Mouse (Mus musculus) olfactory bulb, adult 2 months (tissue): Measurements from ENCODE around the gene Dppa1. TPM values are rescaled to one million over a fixed set of nuclear protein-coding genes. Genes with fewer than 3 reads are reported as not detected.

ENCODE experiments used
- H3K27ac ChIP-seq: fragments of 200-500 bp; 2 replicates; pipeline ENCODE4 v1.5.1; 2012; ENCODE audit warnings: low read depth, low read length; ENCODE audit not compliant: insufficient read depth
- H3K4me1 ChIP-seq: fragments of 200-500 bp; 2 replicates; pipeline ENCODE4 v1.6.1; 2012; ENCODE audit warnings: low read length; ENCODE audit not compliant: control insufficient read depth, insufficient read depth
- H3K4me3 ChIP-seq: fragments of 200-500 bp; 2 replicates; pipeline ENCODE4 v1.5.1; 2012; ENCODE audit warnings: mild to moderate bottlenecking, low read depth, low read length, moderate library complexity; ENCODE audit not compliant: insufficient read depth
- CTCF ChIP-seq: fragments of 200-500 bp; IDR thresholded peaks from 2 replicates; pipeline ENCODE4 v1.5.1; 2012; ENCODE audit warnings: low read depth, mild to moderate bottlenecking, low read length, moderate library complexity; ENCODE audit not compliant: insufficient read depth
- POLR2A ChIP-seq: fragments of 200-500 bp; IDR thresholded peaks from 2 replicates; pipeline ENCODE4 v1.6.1; 2012; ENCODE audit warnings: mild to moderate bottlenecking, low read depth, low read length, moderate library complexity; ENCODE audit not compliant: insufficient read depth
- WGBS: fragments of 180-500 bp; shearing (Covaris S2); methylation state at CpG from one replicate; pipeline ENCODE4 v1.1.7; 2018; 5-methylcytosine and 5-hydroxymethylcytosine counted together
- polyA plus RNA-seq: library from polyadenylated mRNA; stranded (reverse); fragments of >200 nt; gene quantifications from 2 replicates; pipeline ENCODE4 v1.2.4, GENCODE M21; 2012; ENCODE audit warnings: low replicate concordance; ENCODE audit not compliant: missing spikeins, insufficient read depth, insufficient read length

Gene Dppa1
- polyA plus RNA-seq, 1 experiment: not detected

DNA sequence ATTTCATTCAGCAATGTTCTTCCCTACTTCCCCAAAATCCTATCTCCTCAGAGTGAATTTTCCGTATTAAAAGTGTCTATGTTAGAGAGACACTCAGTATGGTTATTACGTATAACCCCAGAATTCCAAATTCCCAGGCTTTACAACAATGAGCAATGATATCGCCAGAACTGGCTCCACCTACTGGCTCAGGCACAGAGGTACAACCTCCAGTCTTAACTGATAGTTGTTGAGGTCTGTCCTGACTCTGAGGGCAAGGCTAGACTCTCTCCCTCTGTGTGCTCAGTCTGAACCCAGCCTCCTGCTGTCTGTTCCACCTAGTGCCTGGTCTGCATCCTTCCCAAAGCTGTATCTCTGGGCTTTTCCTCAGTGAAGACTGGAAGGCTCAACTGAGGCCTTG is 2.6 kb upstream of the Dppa1 start:
- no peaks in the 10 kb centered on the region for H3K4me1 ChIP-seq
- no peak overlapping the region for H3K4me3 ChIP-seq
- H3K27ac ChIP-seq: no peak overlapping the region
- TF ChIP-seq CTCF (no peak), POLR2A (no peak)
- WGBS: 27% methylated on average over 3 of the region's 3 CpGs

DNA sequence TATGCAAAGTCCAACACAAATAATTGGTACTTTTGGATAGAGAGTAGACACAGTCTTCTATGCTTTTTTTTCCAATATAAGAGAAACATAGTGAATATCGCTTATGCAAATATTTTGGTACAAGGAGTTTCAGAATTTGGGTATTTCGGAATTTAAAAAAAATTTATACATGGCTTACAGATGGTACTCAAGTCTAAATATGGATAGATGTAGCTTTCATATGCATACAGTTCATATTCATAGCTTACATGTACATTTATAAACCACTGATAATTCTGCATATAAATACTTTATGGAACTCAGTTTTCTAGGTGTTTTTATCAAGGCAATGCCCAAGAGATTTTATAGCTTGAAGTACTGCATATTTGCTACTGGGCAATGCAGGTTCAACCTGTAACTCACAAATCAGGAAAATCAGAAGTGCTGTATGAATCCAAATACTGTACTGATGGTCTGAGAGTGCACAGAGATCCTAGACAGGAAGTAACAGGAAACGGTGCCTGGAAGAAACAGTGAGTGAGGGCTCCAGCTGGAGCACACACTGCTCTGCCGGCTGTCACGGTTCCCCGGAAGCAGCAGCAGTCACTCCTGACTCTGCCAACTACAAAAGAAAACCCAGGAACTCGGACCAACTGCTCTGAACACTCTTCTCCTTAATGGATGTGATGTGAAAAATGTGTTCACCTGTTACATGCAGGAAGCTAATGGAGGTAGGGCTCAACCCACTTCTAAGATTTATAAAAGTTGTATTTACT is 8.5 kb downstream of the Dppa1 start:
- 71% methylated on average over 7 of the region's 7 CpGs for WGBS
- no peaks in the 10 kb centered on the region for H3K4me1 ChIP-seq
- H3K27ac ChIP-seq: no peak overlapping the region
- TF ChIP-seq POLR2A (no peak), CTCF (no peak)
- no peak overlapping the region for H3K4me3 ChIP-seq

DNA sequence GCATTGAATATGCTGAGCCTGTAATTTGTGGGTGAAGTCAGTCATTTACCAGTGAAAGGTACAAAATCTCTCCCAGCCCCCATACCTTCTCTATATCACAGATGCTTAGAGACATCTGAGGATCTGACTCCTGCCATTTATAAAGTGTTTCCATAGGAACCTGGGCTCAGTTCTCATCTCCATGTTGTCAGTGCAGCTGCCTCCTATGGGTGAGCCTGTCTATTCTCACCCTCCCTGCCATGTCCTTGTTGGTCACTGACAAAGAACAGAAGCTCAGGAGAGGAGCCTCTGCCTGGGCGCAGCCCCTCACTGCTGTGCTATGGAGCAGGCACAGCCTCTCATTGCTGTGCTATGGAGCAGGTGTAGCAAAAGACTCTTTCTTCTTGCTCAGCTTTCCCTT is 9.1 kb downstream of the Dppa1 start:
- Histone ChIP-seq H3K4me3 (no peak overlapping the region), H3K27ac (no peak overlapping the region), H3K4me1 (no peaks in the 10 kb centered on the region)
- no peak for TF ChIP-seq POLR2A
- no peak for TF ChIP-seq CTCF
- WGBS: 91% methylated on average over 1 of the region's 1 CpGs

DNA sequence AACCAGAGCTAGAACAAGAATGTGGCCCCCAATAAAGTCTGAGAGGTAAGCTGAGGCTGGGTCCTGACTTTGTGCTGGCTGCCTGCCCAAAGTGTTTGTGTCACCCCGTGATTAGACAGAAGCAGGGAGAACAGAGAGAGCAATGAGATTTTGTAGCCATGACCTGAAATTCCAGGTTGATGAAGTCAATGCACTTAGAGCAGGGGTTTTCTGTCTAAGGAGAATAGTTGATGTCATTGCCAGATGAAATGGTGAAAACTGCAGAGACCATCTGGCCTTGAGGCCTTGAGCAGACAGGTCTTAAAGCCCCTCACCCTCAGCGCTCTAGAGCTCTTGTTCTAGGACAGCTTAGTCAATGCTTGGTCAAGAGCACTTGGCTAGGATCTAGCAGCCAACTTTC is 36.6 kb downstream of the Dppa1 start:
- WGBS: 78% methylated on average over 2 of the region's 2 CpGs
- TF ChIP-seq CTCF: no peak
- no peak for TF ChIP-seq POLR2A
- H3K27ac ChIP-seq: no peak overlapping the region
- no peaks in the 10 kb centered on the region for H3K4me1 ChIP-seq
- H3K4me3 ChIP-seq: no peak overlapping the region

DNA sequence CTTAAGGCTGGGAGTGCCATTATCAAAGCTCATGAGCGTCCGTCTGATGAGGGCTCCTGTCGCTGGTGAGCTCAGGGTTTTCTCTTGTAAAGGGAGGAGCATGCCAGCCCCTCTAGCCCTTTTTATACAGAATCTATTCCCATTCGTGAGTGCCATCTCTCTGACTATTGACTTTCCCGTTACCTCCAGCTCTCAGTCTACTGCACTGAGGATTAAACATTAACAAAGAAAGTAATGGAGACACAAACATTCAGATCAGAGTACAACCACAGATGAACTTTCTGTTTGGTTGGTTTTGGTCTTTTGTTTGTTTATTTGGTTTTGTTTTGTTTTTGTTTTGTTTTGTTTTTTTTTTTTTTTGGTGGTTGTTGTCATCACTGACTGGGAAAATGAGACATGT is 46.3 kb downstream of the Dppa1 start:
- no peak overlapping the region for H3K4me3 ChIP-seq
- H3K27ac ChIP-seq: no peak overlapping the region
- no peaks in the 10 kb centered on the region for H3K4me1 ChIP-seq
- 83% methylated on average over 5 of the region's 5 CpGs for WGBS
- TF ChIP-seq CTCF: no peak
- no peak for TF ChIP-seq POLR2A

DNA sequence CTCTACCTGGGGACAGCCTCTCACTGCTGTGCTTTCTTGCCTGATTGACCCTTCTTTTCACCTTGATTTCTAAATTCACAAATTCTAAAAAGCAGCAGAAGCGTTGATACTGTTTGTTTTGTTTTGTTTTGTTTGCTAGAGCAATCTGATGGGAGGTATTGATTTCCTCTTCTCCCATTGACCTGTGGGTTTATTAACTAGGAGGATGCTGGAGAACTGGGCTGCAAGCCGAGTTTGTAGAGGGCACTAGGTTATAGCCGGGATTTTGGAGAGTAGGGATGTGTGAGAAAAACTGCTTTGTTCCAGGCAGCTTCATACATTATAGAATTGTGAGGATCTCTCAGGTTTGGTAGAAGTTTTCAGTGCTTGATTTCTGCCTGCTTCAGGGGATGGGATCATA is 48.6 kb downstream of the Dppa1 start:
- H3K4me3 ChIP-seq: no peak overlapping the region
- no peaks in the 10 kb centered on the region for H3K4me1 ChIP-seq
- TF ChIP-seq CTCF (no peak), POLR2A (no peak)
- WGBS: 85% methylated on average over 3 of the region's 3 CpGs
- H3K27ac ChIP-seq: no peak overlapping the region

DNA sequence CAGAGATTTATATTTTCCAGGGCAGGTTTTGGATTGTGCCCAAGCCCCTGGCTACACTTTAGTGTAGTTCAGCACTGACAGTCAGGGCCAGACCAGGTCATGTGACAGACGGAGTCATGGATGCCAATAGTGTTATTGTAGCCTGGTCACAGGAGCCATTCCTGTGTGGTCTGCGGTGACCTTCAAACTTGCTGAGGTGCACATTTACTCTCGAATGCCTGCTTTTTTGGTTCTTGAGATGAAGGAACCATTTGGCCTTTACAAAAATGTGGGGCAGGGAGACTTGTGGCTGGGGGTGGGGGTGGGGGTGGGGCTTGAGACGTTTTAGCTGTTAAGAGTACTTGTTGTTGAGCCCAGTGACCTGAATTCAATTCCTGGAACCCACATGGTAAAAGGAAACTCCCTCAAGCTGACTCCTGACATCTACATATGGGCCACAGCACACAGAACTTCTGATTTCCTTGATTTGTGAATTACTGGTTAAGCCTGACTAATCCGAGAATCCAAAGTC is 50.2 kb downstream of the Dppa1 start:
- WGBS: 55% methylated on average over 5 of the region's 5 CpGs
- TF ChIP-seq POLR2A (no peak), CTCF (no peak)
- Histone ChIP-seq H3K27ac (no peak overlapping the region), H3K4me1 (no peaks in the 10 kb centered on the region), H3K4me3 (no peak overlapping the region)

DNA sequence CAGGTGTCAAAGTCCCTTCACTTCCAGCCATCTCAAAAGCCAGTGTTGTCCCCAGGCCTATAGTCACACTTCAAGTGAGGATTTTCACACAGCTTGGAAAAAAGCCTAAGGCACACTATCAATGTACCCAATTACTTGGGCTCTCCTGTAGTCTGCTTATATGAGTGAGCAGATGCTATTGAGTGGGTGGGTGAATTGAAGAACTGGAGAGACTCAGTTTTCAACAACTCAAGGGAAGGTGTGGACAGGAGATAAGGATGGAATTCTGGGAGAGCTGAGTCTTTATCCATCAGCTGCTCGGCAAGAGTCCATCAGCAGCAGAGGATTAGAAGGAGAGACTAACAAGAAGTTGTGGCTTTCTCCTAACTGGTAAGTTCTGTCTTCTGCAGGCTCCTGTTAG is 57.7 kb downstream of the Dppa1 start, which contains the start of gene BC053393:
BC053393 (plus strand) TSS at position 210 of the 400 bp plus-strand sequence.
- Histone ChIP-seq H3K4me1 (no peaks in the 10 kb centered on the region), H3K4me3 (no peak within 1 kb of the TSS), H3K27ac (no peak within 1 kb of the TSS)
- TF ChIP-seq CTCF (no peak), POLR2A (no peak)
- WGBS: 83% methylated on average over 1 of the region's 1 CpGs

DNA sequence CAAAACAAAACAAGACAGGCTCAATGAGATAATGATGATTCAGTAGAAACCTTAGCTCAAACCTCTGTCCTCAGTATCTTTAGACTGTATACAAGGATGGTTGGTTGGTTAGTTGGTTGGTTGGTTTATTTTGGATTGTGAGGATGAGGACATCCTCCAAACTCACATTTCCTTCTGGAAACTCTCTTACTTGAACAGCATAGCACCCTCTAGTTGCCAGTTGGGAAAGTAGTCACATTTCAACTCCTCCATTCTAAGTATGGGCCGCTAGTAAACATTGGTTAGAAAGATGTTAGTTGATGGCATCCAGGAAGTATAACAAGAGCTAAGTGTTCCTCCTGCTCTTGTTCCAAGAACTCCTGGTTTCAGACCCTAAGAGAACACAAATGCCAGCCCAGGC is 60.0 kb downstream of the Dppa1 start:
- WGBS: 76% methylated on average over 1 of the region's 1 CpGs
- no peak overlapping the region for H3K27ac ChIP-seq
- H3K4me1 ChIP-seq: no peaks in the 10 kb centered on the region
- H3K4me3 ChIP-seq: no peak overlapping the region
- TF ChIP-seq CTCF: no peak
- TF ChIP-seq POLR2A: no peak

DNA sequence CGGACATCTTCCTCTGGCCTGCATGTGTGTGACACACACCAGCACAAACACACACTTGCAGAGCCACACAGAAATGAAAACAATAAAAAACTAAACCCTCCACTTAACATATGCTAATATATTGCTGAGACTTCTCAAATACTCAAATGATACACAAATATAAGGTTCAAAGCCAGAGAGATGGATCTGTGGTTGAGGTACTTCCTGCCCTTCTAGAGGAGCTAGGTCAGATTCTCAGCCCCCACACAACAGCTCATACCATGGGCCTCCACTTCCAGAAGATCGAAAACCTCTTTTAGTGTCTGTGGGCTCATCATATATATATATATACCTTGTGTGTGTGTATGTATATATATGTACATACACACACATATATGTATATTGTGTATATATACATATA is 63.1 kb downstream of the Dppa1 start:
- WGBS: 93% methylated on average over 2 of the region's 2 CpGs
- H3K4me3 ChIP-seq: no peak overlapping the region
- no peaks in the 10 kb centered on the region for H3K4me1 ChIP-seq
- TF ChIP-seq CTCF: no peak
- no peak for TF ChIP-seq POLR2A
- no peak overlapping the region for H3K27ac ChIP-seq
